Mouse (Mus musculus) right cerebral cortex, postnatal 25 days (tissue): ENCODE measurements around the gene Pacsin1.
"Not testable (repeated sequence)": the region's sequence is repeated elsewhere in the genome, so short reads cannot be mapped to it uniquely, and the experiment has no call there.

Experiments
- DNase-seq: peaks from one replicate; pipeline ENCODE4 v3.0.0; 2022

The Pacsin1 gene

GRCm38 (mm10) chr17:27655089-27656010, at the start of gene Pacsin1:
Pacsin1 (plus strand) TSS chr17:27655509.
- peak; percentile 84 for DNase-seq

DNA sequence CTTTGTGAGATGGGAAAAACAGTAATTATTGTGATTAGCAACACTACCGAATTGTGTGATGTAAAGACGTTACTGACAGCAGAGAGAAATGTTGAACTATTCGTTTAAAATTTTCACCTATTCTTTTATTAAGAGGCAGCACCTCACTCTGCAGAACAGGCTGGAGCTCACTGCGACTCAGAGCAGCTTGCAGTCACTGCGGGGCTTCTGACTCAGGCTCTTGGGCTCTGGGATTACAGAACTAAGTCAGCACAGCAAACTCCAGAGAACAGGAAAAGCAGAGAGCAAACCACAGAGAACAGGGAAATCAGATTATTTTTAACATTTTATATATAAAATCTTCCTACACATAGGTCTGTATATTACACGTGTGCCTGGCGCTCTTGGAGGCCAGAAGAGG, 45.7 kb upstream of the Pacsin1 start:
- no peak for DNase-seq

DNA sequence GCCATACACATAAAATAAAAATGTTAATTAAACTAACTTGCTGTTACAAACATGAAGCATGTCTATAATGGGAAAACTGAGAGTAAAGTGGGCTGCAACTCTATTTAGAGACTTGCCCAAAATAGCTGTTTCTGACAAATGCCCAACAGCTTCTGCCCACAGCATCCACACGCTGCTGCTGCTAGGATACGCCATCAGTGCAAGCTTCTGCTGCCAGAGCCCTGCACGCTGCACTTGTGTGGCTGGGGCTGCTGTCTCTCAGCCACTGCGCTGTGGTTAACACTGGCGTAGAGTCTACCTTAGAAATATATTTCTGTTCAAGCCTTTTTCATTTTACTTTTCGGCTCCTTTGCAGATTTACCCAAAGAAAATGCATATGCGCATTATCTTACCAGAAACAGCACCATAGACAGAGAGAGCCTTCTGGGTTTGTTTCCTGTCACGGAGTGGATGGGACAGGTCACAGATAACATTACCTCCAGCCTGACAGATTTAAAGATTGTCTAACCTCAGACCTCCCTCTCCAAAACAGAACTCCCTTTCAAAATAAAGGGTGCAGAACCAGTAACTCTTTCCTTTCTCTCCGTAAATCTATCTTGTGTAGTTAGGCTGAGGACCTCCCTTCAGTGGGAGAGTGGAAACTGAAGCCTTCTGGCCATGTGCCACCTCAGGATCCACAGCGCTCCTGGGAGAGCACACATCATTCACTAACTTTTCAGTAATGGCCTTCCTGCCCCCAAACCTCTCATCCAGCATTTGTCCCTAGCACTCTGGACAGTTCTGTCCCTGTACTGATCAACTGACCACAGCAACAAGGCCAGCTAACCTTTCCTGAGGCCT, 44.4 kb upstream of the Pacsin1 start:
- DNase-seq = peak; percentile 79

GRCm38 (mm10) chr17:27611519-27611884, 43.8 kb upstream of the Pacsin1 start:
- DNase-seq = no peak

- DNase-seq = no peak
Measured at GRCm38 (mm10) chr17:27611994-27612393, 43.3 kb upstream of the Pacsin1 start.

DNA sequence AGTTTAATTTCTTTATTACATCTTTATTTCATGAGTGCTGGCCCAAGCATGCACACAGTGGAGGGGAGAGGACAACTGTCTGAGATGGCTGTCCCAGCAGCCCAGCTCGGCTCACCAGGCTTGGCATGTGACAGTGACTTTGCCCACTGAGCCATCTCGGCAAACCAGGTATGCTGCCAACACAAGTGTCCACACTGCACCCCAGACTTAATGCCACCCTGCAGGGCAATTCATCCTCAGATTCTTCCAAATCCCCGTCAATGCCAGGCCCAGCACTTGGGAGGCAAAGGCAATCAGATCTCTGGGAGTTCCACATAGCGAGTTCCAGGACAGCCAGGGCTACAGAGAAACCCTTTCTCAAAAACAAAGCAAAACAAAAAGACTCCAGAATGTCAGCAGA, 42.3 kb upstream of the Pacsin1 start:
- no peak for DNase-seq

DNA sequence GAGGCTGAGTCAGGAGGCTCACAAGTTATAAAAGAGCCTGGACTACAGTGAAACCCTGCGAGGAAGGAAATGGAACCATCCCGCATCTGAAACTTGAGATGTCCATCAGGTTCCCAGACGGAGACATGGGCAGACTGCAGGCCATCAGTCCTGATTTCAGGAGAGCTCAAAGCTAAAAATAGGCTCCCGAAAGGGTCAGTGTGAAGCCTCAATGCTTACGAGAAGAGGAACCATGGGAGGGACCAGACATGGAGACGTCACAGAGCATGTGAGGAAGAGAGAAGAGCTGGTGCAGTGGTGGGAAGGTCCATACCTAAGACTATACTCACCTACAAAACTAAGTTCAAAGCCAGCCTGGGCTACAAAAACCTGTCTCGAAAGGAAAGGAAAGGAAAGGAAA, 39.9 kb upstream of the Pacsin1 start:
- DNase-seq = no peak

DNA sequence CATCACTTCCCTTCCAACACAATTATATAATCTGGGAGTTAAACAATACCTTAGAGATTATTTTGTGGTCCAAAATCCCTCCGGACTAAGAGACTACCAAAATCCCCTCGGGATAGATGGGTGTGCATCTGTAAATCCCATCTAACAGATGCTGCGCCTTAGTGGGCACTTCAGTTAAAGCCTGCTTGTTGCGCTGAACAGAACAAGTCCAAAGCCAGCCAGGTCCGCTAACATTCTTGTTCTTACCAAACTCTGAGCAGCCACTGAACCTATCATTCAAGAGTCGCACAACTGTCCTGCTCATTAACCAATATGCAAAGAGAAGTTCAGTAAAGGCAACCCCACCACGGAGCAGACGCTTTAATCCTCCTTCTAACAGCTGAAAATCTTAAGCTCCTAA, 34.1 kb upstream of the Pacsin1 start:
- DNase-seq = no peak

DNA sequence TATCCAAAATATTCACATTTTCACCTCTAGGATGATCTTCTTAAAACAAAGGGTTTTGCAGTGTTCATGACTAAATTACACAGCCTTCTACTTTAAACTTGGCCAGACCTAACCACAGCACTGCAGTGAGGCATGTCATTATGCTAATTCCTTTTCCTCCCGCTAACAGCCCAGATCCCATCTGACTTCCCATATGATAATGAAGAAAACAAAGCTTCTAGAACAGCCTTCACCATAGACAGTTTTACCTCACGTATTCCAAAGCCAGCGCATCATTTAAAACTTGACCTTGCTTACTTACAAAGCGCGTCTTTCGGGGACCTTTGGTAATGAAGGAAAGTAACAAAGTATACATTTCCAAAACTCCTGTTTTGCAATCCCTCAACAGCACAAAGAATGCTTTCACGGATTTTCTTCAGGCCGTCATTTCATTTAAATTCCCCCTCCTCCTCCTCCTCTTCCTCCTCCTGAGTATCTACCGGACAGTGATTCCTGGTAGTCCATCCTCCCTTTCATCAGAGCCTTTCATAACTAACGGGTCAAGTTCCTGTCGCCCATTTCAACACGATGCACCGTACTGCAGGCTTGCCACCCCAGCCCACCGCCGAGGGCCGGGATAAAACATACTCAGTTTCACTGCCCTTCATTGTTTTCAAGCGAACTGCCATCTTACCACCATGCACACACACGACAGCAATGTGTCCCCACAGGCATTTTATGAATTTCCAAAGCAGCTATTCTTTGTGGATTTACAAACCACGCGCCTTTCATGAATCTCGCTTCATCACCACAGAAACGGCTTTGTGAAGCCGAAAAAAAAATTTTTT, 33.4 kb upstream of the Pacsin1 start:
- DNase-seq = no peak

- no peak for DNase-seq
Measured at GRCm38 (mm10) chr17:27622611-27623359, 32.5 kb upstream of the Pacsin1 start.

GRCm38 (mm10) chr17:27623360-27624326, 31.7 kb upstream of the Pacsin1 start, which contains the start of gene Nudt3:
Nudt3 (minus strand) TSS chr17:27623495.
- DNase-seq = peak; percentile 91

DNA sequence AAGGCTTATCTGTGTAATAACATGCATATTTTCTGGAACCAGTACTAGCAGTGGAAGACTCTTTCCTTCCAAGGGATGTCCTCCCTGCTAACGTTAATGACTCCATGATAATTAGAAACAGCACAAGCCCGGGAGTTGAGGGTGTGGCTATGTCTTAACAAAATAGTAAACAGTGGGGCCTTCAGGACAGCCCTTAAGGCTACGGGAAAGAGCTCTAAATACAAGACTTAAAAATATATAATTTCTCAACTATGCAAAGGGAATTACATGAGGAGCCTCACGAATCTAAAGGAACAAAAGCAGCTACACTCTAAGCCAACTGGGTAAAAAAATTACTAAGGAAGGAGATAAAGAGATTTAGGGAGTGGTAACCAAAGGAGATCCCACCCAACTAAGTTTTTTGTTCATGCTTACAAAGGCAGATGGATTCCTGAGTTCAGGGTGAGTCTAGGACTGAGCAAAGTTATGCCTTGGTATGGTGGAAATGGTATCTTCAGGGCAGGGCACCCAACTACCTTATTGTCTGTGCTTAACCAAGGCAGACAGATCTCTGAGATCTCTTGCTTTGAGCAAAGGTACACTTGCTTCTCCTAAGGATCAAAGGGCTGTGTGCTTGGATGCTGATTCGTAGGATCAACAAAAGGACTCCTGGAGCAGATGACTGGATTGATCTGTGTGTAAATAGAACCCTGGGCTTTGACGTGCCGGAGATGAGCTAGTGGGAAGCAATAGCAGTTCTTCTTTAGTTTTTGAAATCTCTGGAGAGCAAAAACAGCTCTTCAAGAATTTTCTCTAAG, 29.7 kb upstream of the Pacsin1 start:
- DNase-seq = no peak

- DNase-seq = no peak
Measured at GRCm38 (mm10) chr17:27626681-27627080, 28.6 kb upstream of the Pacsin1 start.

GRCm38 (mm10) chr17:27627451-27627850, 27.9 kb upstream of the Pacsin1 start:
- no peak for DNase-seq

GRCm38 (mm10) chr17:27628376-27628775, 26.9 kb upstream of the Pacsin1 start:
- DNase-seq = no peak

DNA sequence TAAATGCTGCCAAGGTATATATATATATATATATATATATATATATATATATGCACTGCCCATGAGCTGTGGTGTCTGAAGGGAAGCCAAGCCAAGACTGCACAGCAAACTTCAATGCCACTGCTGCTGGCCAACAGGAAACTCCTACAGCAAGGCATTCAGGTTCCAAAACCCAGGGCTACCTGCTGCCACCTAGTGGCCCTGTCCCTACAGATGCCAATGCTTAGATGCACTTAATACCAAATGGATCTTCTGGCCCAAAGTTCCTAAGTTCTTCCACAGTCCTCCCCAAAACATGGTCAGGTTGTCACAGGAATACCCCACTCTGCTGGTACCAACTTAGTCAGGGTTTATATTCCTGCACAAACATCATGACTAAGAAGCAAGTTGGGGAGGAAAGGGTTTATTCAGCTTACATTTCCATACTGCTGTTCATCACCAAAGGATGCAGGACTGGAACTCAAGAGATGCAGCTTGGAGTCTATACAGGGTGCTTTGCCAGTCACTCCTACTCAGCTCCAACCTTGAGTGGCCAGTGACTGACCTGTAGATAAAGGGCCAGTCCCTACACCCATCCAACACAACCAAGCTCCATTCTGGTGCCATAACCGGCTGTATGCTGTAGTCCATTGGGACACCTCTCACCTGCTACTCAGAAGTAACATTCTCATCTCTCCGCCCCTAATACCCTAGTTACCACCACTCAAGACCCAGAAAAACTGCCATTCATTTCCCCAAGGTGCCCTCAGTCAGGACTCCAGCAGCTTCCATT, 25.9 kb upstream of the Pacsin1 start:
- DNase-seq = peak; percentile 64

GRCm38 (mm10) chr17:27634871-27635574, 20.3 kb upstream of the Pacsin1 start, which contains the start of gene RPS10-NUDT3:
RPS10-NUDT3 (minus strand) TSS chr17:27635222.
- peak; percentile 90 for DNase-seq

- not testable (repeated sequence) for DNase-seq
Measured at GRCm38 (mm10) chr17:27635575-27635903, 19.8 kb upstream of the Pacsin1 start.
